Mouse (Mus musculus) cerebellum, adult 2 months (tissue): Measurements from ENCODE around the gene Ube2q2.

Source experiments
- CTCF ChIP-seq: fragments of 200-500 bp; IDR thresholded peaks from 2 replicates; pipeline ENCODE4 v1.5.1; 2011; ENCODE audit warnings: low read depth, mild to moderate bottlenecking, control low read depth, low read length, moderate library complexity, borderline replicate concordance; ENCODE audit not compliant: insufficient read depth
- POLR2A ChIP-seq: fragments of 200-500 bp; IDR thresholded peaks from 2 replicates; pipeline ENCODE4 v1.6.1; 2011; ENCODE audit warnings: low read length, control low read depth, borderline replicate concordance; ENCODE audit not compliant: insufficient read depth

- TF ChIP-seq POLR2A (no peak), CTCF (no peak)
These were observed 47.2 kb downstream of the Ube2q2 start for GRCm38 (mm10) chr9:55195876-55196275.
